Mouse (Mus musculus): ENCODE data around the gene Igfbp5. TPM values are rescaled to one million over a fixed set of nuclear protein-coding genes. Genes with fewer than 3 reads are reported as not detected.

The Igfbp5 gene
- polyA plus RNA-seq, 1 experiment, result 691 TPM

DNA sequence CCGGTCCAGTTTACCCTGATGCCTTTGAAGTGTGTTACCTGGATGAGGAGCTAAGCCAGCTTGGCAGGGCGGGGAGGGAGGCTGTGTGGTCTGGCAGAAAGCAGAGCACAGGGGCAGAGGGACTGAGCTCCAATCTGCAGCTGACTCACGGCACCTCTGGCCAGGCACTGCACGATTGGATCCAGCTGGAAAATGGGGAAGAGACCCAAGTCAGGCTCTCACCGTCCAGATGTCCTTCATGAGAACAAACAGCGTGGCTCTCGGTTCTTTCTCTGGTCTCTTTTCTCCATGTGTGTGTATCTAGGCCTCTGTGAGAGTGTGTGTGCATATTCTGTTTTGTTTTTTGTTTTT, 11.1 kb upstream of the Igfbp5 start:
- Histone ChIP-seq H3K79me2 (ENCODE audit: control insufficient read depth, insufficient read depth) (no peaks in the 10 kb centered on the region), H3K4me2 (ENCODE audit: low read depth) (no peak overlapping the region), H3ac (ENCODE audit: control insufficient read depth, insufficient read length) (no peak overlapping the region), H3K4me3 (no peak overlapping the region), H3K36me3 (ENCODE audit: control insufficient read depth, insufficient read depth) (no peaks in the 10 kb centered on the region), H3K27me3 (ENCODE audit: control insufficient read depth, insufficient read depth, insufficient read length) (no peaks in the 10 kb centered on the region)
- TF ChIP-seq POLR2A (IDR thresholded peaks at IDR 0.05; ENCODE audit: insufficient read length, low read depth) (no peak), MYOD1 (IDR thresholded peaks at IDR 0.05; ENCODE audit: control insufficient read depth in 1 of 3, insufficient read length in 2 of 3, low read depth in 2 of 3) (no peak), E2F4 (IDR thresholded peaks at IDR 0.05; ENCODE audit: insufficient read depth) (no peak), SRF (IDR thresholded peaks at IDR 0.05; ENCODE audit: control insufficient read depth, insufficient read length, low read depth) (no peak), TCF12 (IDR thresholded peaks at IDR 0.05; ENCODE audit: insufficient read depth, poor library complexity, severe bottlenecking) (no peak), USF1 (IDR thresholded peaks at IDR 0.05; ENCODE audit: low read depth) (no peak), REST (IDR thresholded peaks at IDR 0.05; ENCODE audit: insufficient read depth, insufficient read length) (no peak), MYOG (IDR thresholded peaks at IDR 0.05; ENCODE audit: control insufficient read depth in 1 of 3, insufficient read depth in 1 of 3, insufficient read length in 2 of 3, low read depth in 2 of 3) (no peak), POLR2AphosphoS2 (IDR thresholded peaks at IDR 0.05; ENCODE audit: insufficient read length, low read depth) (no peak), CEBPB (IDR thresholded peaks at IDR 0.05; ENCODE audit: insufficient read depth, poor library complexity, severe bottlenecking) (no peak)

DNA sequence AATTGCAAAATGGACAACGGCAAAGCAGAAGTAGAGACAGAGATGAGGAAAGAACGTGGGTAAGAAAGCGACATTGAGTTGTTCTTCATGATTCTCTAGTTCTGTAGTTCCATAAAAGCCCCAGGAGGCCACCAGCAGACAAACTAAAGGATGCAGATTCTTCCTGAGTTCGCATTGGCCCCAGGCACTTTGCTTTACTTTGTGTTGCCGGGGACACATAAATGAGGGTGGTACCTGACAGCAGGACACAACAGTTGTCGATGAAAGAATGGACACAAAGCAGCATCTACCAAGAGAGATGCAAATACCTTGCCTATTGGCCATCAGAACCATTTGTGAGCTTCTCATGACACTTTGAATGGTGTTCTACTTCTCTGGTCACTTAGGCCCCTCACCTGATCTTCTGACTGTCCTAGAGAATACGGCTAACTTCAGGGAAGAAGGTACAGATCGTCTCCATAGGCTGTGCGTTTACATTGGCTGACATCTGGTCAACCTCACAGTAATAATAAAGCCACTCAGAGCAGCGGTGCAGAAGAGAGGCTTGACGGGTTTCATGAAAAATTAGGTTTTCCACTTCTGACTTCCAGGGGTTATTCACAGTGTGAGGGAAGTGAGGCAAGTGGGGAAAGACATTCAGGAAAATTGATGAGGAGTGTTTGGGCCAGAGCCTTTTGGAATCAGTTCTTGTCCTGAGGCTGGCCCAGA, 10.6 kb upstream of the Igfbp5 start:
- no peaks in the 10 kb centered on the region for H3K36me3 ChIP-seq (ENCODE audit: control insufficient read depth, insufficient read depth)
- no peaks in the 10 kb centered on the region for H3K79me2 ChIP-seq (ENCODE audit: control insufficient read depth, insufficient read depth)
- no peak overlapping the region for H3K4me2 ChIP-seq (ENCODE audit: low read depth)
- no peak overlapping the region for H3ac ChIP-seq (ENCODE audit: control insufficient read depth, insufficient read length)
- TF ChIP-seq E2F4 (IDR thresholded peaks at IDR 0.05; ENCODE audit: insufficient read depth) (no peak), TCF3 (IDR thresholded peaks at IDR 0.05; ENCODE audit: insufficient read length, low read depth) (no peak)
- H3K27me3 ChIP-seq (ENCODE audit: control insufficient read depth, insufficient read depth, insufficient read length), result no peaks in the 10 kb centered on the region
- no peak overlapping the region for H3K4me3 ChIP-seq

DNA sequence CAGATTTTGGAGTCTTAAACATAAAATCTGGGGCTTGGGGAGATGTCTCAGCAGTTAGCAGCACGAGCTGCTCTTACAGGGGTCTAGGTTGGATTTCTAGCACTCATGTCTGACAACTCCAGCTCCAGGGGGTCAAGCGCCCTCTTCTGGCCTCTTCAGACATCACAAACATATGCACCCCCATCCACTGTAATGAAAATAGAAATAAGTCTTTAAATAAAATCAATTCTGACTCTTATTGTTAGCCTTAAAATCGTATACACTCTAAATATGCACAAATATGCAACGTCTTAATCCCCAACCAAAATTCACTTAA, 4.6 kb upstream of the Igfbp5 start:
- Histone ChIP-seq H3K36me3 (ENCODE audit: control insufficient read depth, insufficient read depth) (no peaks in the 10 kb centered on the region), H3K27me3 (ENCODE audit: control insufficient read depth, insufficient read depth, insufficient read length) (no peaks in the 10 kb centered on the region), H3K4me2 (ENCODE audit: low read depth) (peak overlapping the region; percentile 85), H3K79me2 (ENCODE audit: control insufficient read depth, insufficient read depth) (peaks cover 2% of the 10 kb centered on the region), H3K4me3 (no peak overlapping the region), H3ac (ENCODE audit: control insufficient read depth, insufficient read length) (no peak overlapping the region)
- TF ChIP-seq USF1 (IDR thresholded peaks at IDR 0.05; ENCODE audit: low read depth), result no peak
- TF ChIP-seq MYOD1 (IDR thresholded peaks at IDR 0.05; ENCODE audit: control insufficient read depth in 1 of 3, insufficient read length in 2 of 3, low read depth in 2 of 3), result no peak
- TF ChIP-seq REST (IDR thresholded peaks at IDR 0.05; ENCODE audit: insufficient read depth, insufficient read length), result no peak
- TF ChIP-seq CEBPB (IDR thresholded peaks at IDR 0.05; ENCODE audit: insufficient read depth, poor library complexity, severe bottlenecking), result no peak
- TF ChIP-seq POLR2A (IDR thresholded peaks at IDR 0.05; ENCODE audit: insufficient read length, low read depth), result no peak
- TF ChIP-seq MAX (IDR thresholded peaks at IDR 0.05; ENCODE audit: low read depth), result no peak

DNA sequence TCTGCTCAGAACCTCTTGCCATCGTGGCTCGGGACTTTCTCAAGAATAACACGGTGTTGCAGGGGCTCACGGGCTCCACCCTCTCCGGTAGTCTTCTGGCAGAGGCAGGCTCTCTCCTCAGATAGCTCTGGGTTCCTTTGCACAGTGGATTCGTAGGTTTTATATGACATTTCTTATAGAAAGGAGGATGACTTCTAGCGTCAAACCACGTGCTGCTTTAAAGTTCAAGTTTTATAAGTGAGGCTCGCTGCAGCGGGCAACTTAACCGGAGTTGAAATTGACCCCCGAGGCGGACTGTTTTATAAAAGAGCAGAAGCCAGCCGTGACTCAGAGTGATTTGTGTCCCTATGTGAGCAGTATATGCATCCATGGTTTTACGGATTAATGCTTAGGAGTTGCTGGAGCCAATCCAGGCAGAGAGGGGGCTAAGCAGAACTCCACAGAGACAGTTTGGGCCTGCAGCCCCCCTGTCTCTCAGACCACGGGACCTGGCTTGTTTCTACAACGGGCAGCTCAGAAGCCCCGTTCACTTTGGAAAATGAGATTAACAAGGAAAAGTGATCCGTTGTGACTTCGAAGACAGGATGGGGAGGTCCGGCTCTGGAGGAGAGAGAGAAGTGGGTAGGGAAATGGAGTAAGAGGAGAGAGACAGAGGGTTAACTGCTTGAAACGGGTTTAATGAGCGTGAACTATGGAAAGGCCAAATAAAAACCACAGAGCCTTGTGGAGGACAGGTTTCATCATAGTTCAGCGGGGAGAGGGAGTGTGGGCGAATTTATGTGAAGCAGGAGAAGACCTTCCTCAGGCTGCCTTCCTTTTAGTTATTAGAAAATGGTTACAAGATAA, 4.0 kb upstream of the Igfbp5 start:
- peak overlapping the region; percentile 85 for H3K4me2 ChIP-seq (ENCODE audit: low read depth)
- H3K79me2 ChIP-seq (ENCODE audit: control insufficient read depth, insufficient read depth), result peaks cover 7% of the 10 kb centered on the region
- H3K27me3 ChIP-seq (ENCODE audit: control insufficient read depth, insufficient read depth, insufficient read length), result no peaks in the 10 kb centered on the region
- no peak overlapping the region for H3ac ChIP-seq (ENCODE audit: control insufficient read depth, insufficient read length)
- no peaks in the 10 kb centered on the region for H3K36me3 ChIP-seq (ENCODE audit: control insufficient read depth, insufficient read depth)
- H3K4me3 ChIP-seq, result no peak overlapping the region
- TF ChIP-seq POLR2A (IDR thresholded peaks at IDR 0.05; ENCODE audit: insufficient read length, low read depth), result peak; percentile 12
- peak; percentile 77 for TF ChIP-seq CEBPB (IDR thresholded peaks at IDR 0.05; ENCODE audit: insufficient read depth, poor library complexity, severe bottlenecking)
- TF ChIP-seq TCF12 (IDR thresholded peaks at IDR 0.05; ENCODE audit: insufficient read depth, poor library complexity, severe bottlenecking), result no peak
- no peak for TF ChIP-seq MAX (IDR thresholded peaks at IDR 0.05; ENCODE audit: low read depth)
- peak; percentile 54 for TF ChIP-seq USF1 (IDR thresholded peaks at IDR 0.05; ENCODE audit: low read depth)
- TF ChIP-seq MYOG (IDR thresholded peaks at IDR 0.05; ENCODE audit: control insufficient read depth in 1 of 3, insufficient read depth in 1 of 3, insufficient read length in 2 of 3, low read depth in 2 of 3), result no peak
- TF ChIP-seq MYOD1 (IDR thresholded peaks at IDR 0.05; ENCODE audit: control insufficient read depth in 1 of 3, insufficient read length in 2 of 3, low read depth in 2 of 3), result no peak

DNA sequence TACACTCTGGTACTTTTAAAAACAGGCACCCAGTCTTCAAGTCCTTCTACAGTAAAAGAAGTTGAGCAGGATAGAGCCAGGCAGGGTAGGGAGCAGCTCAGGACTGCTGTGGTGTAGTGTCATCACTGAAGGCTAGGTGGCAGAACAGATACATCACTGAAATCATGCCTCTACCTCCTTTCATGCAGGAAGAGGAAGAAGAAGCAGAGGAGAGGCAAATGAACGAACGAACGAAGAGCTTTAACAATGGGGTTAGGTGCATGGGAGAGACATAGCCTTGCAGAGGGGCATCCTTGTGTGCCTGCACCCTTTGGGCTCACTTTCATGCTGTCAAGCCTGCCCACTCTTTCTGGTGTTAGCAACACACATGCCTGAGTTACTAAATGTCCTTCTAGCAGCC, 3.2 kb upstream of the Igfbp5 start:
- peak; percentile 23 for TF ChIP-seq POLR2AphosphoS2 (IDR thresholded peaks at IDR 0.05; ENCODE audit: insufficient read length, low read depth)
- no peak for TF ChIP-seq TCF12 (IDR thresholded peaks at IDR 0.05; ENCODE audit: insufficient read depth, poor library complexity, severe bottlenecking)
- peaks cover 13% of the 10 kb centered on the region for H3K79me2 ChIP-seq (ENCODE audit: control insufficient read depth, insufficient read depth)
- no peaks in the 10 kb centered on the region for H3K27me3 ChIP-seq (ENCODE audit: control insufficient read depth, insufficient read depth, insufficient read length)
- no peak overlapping the region for H3K4me3 ChIP-seq
- H3ac ChIP-seq (ENCODE audit: control insufficient read depth, insufficient read length), result no peak overlapping the region
- H3K4me2 ChIP-seq (ENCODE audit: low read depth), result peak overlapping the region; percentile 85
- H3K36me3 ChIP-seq (ENCODE audit: control insufficient read depth, insufficient read depth), result no peaks in the 10 kb centered on the region
